Mouse (Mus musculus): Measurements from ENCODE around the gene Commd6. TPM values are rescaled to one million over a fixed set of nuclear protein-coding genes. Genes with fewer than 3 reads are reported as not detected.

The Commd6 gene
- polyA plus RNA-seq, 2 experiments: 20.2 to 40.7 TPM

DNA sequence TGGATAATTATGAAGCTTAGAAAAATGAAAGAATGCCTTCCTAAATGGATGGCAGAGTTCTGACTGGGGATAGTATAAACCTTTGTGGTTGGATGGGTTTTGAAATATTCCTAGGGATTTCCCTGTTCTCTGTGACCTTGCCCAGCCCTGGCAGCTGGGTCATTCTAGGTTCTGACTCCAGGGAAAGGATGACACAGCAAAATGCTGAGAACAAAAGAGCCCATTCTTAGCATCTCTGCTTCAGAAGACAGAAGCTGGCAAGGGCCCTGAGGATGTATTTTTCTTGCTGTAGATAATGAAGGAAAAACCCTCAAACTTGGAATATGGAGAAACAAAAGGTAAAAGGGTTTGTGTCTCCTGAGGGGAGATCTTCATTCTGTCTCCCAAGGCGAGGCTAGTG lies 27.3 kb downstream of the Commd6 start:
- no peak for DNase-seq (ENCODE audit: low read depth in 3 of 3, low spot score in 3 of 3)
- 26% methylated on average over 1 of the region's 1 CpGs for WGBS (ENCODE audit: insufficient replicate concordance)
- Histone ChIP-seq H3K4me2 (ENCODE audit: low read depth) (no peak overlapping the region), H3K27me3 (ENCODE audit: control insufficient read depth, insufficient read depth, low read length) (peaks cover 5% of the 10 kb centered on the region), H3K27ac (no peak overlapping the region), H3K4me1 (replicated peaks; ENCODE audit: control insufficient read depth in 2 of 2, insufficient read depth in 2 of 2, low read length in 1 of 2) (no peaks in the 10 kb centered on the region), H3K9me3 (ENCODE audit: control insufficient read depth, low read length) (no peaks in the 10 kb centered on the region), H3K36me3 (replicated peaks; ENCODE audit: control insufficient read depth, insufficient read depth, low read depth) (no peaks in the 10 kb centered on the region), H3K4me3 (ENCODE audit: insufficient read depth in 1 of 2, low read depth in 2 of 2, low read length in 2 of 2) (no peak overlapping the region), H3K9ac (replicated peaks) (no peak overlapping the region)
- no peak for ATAC-seq (ENCODE audit: insufficient read depth)
- TF ChIP-seq CTCF (IDR thresholded peaks at IDR 0.05; ENCODE audit: low read depth) (no peak), EP300 (IDR thresholded peaks at IDR 0.05; ENCODE audit: low read depth) (no peak)

DNA sequence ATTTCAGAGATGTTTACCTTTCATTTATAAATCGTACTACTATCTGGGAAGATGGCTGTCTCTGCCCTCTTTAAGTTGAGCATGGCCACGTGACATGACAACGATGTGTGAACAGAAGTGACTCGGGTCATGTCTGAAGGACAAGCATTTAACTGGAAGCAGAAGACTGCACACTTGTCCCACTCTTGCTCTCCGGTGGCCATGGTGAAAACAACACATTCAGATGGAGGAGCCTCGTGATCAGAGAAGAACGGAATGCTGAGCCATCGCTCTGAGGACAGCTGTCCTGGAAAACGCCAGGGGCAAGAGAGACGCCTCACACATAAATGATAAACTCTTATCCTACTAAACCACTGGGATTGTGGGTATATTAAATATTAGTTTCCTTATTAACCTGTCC lies 29.8 kb downstream of the Commd6 start:
- H3K9me3 ChIP-seq (ENCODE audit: control insufficient read depth, low read length): no peaks in the 10 kb centered on the region
- no peaks in the 10 kb centered on the region for H3K4me1 ChIP-seq (replicated peaks; ENCODE audit: control insufficient read depth in 2 of 2, insufficient read depth in 2 of 2, low read length in 1 of 2)
- H3K4me2 ChIP-seq (ENCODE audit: low read depth): no peak overlapping the region
- 67% methylated on average over 10 of the region's 10 CpGs for WGBS (ENCODE audit: insufficient replicate concordance)
- no peak overlapping the region for H3K4me3 ChIP-seq (ENCODE audit: insufficient read depth in 1 of 2, low read depth in 2 of 2, low read length in 2 of 2)
- H3K27ac ChIP-seq: no peak overlapping the region
- H3K27me3 ChIP-seq (ENCODE audit: control insufficient read depth, insufficient read depth, low read length): peaks cover 15% of the 10 kb centered on the region
- no peak for DNase-seq (ENCODE audit: low read depth in 3 of 3, low spot score in 3 of 3)
- TF ChIP-seq CTCF (IDR thresholded peaks at IDR 0.05; ENCODE audit: low read depth): no peak
- no peak for TF ChIP-seq EP300 (IDR thresholded peaks at IDR 0.05; ENCODE audit: low read depth)
- no peak overlapping the region for H3K9ac ChIP-seq (replicated peaks)
- ATAC-seq (ENCODE audit: insufficient read depth): no peak
- no peaks in the 10 kb centered on the region for H3K36me3 ChIP-seq (replicated peaks; ENCODE audit: control insufficient read depth, insufficient read depth, low read depth)

DNA sequence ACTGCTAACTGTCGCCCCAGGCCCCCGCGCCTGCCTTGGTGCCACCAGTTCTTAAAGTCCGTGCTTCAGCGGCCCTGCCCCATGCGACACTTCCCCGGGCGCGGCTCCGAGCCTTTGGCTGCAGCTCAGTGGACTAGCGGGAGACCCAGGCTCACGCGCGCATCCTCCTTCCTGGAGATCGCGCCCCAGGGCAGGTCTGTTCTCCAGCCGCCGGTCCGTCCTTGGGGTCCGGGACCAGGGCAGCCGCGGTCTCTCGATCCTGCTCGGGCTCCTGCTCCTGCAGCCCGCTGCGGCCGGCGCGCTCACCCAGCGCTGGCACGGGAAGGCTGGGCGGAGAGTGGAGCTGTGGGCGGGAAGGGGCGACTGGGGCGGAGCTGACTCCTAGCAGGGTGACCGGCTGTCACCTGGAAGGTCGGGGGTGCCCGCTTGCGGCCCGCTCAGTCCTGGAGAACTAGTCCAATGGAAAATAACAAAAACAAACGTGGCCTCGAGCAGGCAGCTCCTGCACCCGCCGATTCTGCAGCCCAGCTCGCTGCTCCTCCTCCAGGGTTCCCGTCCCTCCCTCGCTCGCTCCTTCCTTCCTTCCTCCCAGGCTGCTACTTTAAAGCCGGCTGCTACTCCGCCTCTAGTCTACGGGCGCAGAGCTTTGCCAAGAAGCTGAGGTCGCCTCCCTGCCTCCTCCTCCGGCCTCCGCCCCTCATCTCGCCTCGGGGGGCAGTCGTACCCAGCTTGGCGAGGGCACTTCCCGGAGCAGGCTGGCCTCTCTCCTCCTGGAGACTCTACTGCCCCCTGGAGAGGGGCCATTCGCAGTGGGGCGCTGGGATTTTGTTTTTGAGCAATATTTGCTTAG lies 31.7 kb downstream of the Commd6 start, which contains the start of gene Tbc1d4:
Gene Tbc1d4, minus strand, starts transcription at position 673 of the 850 bp plus-strand sequence.
- H3K4me1 ChIP-seq (replicated peaks; ENCODE audit: control insufficient read depth in 2 of 2, insufficient read depth in 2 of 2, low read length in 1 of 2): no peaks in the 10 kb centered on the region
- peak; percentile 7 to 31 (median 12) for DNase-seq (ENCODE audit: low read depth in 3 of 3, low spot score in 3 of 3)
- WGBS (ENCODE audit: insufficient replicate concordance): under 1% methylated on average over 60 of the region's 62 CpGs
- peaks cover 15% of the 10 kb centered on the region for H3K27me3 ChIP-seq (ENCODE audit: control insufficient read depth, insufficient read depth, low read length)
- peak within 1 kb of the TSS; percentile 53 to 55 for H3K4me3 ChIP-seq (ENCODE audit: insufficient read depth in 1 of 2, low read depth in 2 of 2, low read length in 2 of 2)
- no peaks in the 10 kb centered on the region for H3K36me3 ChIP-seq (replicated peaks; ENCODE audit: control insufficient read depth, insufficient read depth, low read depth)
- no peak within 1 kb of the TSS for H3K27ac ChIP-seq
- peak; percentile 72 for ATAC-seq (ENCODE audit: insufficient read depth)
- H3K9me3 ChIP-seq (ENCODE audit: control insufficient read depth, low read length): no peaks in the 10 kb centered on the region
- TF ChIP-seq CTCF (IDR thresholded peaks at IDR 0.05; ENCODE audit: low read depth): peak; percentile 67
- no peak for TF ChIP-seq EP300 (IDR thresholded peaks at IDR 0.05; ENCODE audit: low read depth)
- H3K4me2 ChIP-seq (ENCODE audit: low read depth): peak within 1 kb of the TSS; percentile 67
- H3K9ac ChIP-seq (replicated peaks): no peak within 1 kb of the TSS

DNA sequence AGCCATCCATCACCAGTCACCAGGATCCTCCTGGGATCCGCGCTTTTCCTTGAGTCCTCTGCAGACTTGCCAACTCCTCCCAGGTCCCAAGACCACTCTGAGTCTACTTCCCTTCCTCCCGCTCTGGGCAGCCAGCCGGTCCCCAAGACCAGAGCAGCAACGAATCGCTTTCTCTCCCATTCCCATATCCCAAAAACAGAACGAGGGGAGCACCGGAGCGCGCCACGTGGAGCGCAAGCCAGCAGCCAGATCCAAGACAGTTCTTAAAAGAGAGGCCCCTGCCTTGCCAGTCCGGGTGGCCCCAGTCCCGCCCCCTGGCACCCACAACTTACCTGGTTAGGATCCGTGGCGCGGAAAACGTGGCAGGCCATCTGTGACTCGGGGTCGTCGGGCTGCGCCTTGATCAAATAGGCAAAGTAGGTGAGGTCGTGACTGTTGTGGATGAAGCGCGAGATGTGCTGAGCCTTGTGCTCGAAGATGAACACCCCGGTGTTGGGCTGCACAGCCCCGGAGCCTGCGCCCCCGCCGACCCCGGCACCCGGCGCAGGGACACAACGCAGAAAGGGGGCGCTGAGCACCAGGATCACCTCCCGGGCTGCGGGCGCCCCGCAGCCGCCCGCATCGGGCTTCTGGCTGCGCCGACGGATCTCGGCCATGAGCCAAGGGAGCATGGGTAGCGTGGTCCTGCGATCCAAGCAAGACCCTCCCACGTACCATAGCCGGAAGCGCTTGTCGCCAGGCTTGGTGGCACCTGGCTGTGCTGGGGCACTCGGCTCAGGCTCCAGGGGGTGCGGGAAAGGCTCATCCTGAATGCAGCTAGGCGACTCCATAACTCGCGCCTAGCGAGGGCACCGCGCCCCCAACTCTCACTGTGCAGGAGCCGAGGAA lies 32.6 kb downstream of the Commd6 start:
- Histone ChIP-seq H3K9me3 (ENCODE audit: control insufficient read depth, low read length) (no peaks in the 10 kb centered on the region), H3K27ac (no peak overlapping the region), H3K36me3 (replicated peaks; ENCODE audit: control insufficient read depth, insufficient read depth, low read depth) (no peaks in the 10 kb centered on the region), H3K4me3 (ENCODE audit: insufficient read depth in 1 of 2, low read depth in 2 of 2, low read length in 2 of 2) (peak overlapping the region; percentile 53 to 55), H3K27me3 (ENCODE audit: control insufficient read depth, insufficient read depth, low read length) (peaks cover 15% of the 10 kb centered on the region), H3K4me2 (ENCODE audit: low read depth) (peak overlapping the region; percentile 67), H3K9ac (replicated peaks) (no peak overlapping the region), H3K4me1 (replicated peaks; ENCODE audit: control insufficient read depth in 2 of 2, insufficient read depth in 2 of 2, low read length in 1 of 2) (no peaks in the 10 kb centered on the region)
- no peak for TF ChIP-seq EP300 (IDR thresholded peaks at IDR 0.05; ENCODE audit: low read depth)
- TF ChIP-seq CTCF (IDR thresholded peaks at IDR 0.05; ENCODE audit: low read depth): no peak
- DNase-seq (ENCODE audit: low read depth in 3 of 3, low spot score in 3 of 3) (no peak), ATAC-seq (ENCODE audit: insufficient read depth) (no peak)
- under 1% methylated on average over 62 of the region's 62 CpGs for WGBS (ENCODE audit: insufficient replicate concordance)

DNA sequence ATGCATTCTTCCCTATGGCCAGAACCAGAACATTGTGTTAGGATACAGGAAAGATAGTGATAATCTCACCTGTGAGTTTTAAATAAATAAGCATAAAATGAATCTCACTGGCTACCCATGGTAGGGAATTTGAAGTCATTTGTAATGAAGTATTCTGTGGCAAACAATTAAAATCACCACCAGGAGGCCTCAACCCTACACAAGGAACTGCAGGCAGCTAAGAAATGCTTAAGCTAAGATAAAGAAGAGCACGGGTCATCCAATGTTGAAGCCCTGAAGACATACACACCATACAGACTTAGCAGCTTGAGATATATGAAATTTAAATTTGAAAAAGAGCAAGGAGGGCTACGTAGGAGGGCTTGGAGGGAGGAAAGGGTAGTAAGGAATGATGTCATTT lies 34.6 kb downstream of the Commd6 start:
- WGBS (ENCODE audit: insufficient replicate concordance): 38% methylated on average over 2 of the region's 2 CpGs
- H3K4me3 ChIP-seq (ENCODE audit: insufficient read depth in 1 of 2, low read depth in 2 of 2, low read length in 2 of 2): no peak overlapping the region
- H3K27ac ChIP-seq: no peak overlapping the region
- TF ChIP-seq CTCF (IDR thresholded peaks at IDR 0.05; ENCODE audit: low read depth) (peak; percentile 13; the same call in 1 of the 2 replicates), EP300 (IDR thresholded peaks at IDR 0.05; ENCODE audit: low read depth) (no peak)
- no peaks in the 10 kb centered on the region for H3K9me3 ChIP-seq (ENCODE audit: control insufficient read depth, low read length)
- DNase-seq (ENCODE audit: low read depth in 3 of 3, low spot score in 3 of 3) (no peak), ATAC-seq (ENCODE audit: insufficient read depth) (no peak)
- no peak overlapping the region for H3K4me2 ChIP-seq (ENCODE audit: low read depth)
- H3K27me3 ChIP-seq (ENCODE audit: control insufficient read depth, insufficient read depth, low read length): peaks cover 15% of the 10 kb centered on the region
- H3K36me3 ChIP-seq (replicated peaks; ENCODE audit: control insufficient read depth, insufficient read depth, low read depth): no peaks in the 10 kb centered on the region
- no peak overlapping the region for H3K9ac ChIP-seq (replicated peaks)
- H3K4me1 ChIP-seq (replicated peaks; ENCODE audit: control insufficient read depth in 2 of 2, insufficient read depth in 2 of 2, low read length in 1 of 2): no peaks in the 10 kb centered on the region
